Mouse (Mus musculus): ENCODE data around the gene Tnrc18. TPM values are rescaled to one million over a fixed set of nuclear protein-coding genes. Genes with fewer than 3 reads are reported as not detected.

Gene Tnrc18
- polyA plus RNA-seq, 1 experiment from 2014 or later: 9.9 TPM

DNA sequence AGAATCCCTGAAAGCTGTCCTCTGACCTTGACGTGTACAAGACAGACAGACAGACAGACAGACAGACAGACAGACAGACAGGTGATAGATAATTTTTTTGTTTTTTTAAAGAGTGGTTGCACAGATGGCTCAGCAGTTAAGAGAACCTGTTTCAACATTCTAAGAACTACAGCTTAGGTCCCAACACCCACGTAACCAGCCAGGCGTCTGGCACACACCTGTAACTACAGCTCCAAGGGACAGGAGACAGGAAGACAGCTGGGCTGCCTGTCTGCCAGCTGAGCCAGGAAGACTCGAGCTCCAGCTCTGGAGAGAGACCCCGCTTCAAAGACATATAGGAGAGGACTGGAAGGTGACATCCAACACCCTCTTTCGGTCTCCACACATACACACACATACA, 38.6 kb downstream of the Tnrc18 start:
- H3K4me2 ChIP-seq (replicated peaks; ENCODE audit: low read depth): no peak overlapping the region
- peaks cover 5% of the 10 kb centered on the region for H3K4me1 ChIP-seq (replicated peaks; ENCODE audit: control insufficient read depth, insufficient read depth, low read length)
- peaks cover 55% of the 10 kb centered on the region for H3K36me3 ChIP-seq (ENCODE audit: control insufficient read depth, insufficient read depth)
- H3K9me3 ChIP-seq (ENCODE audit: control insufficient read depth): no peaks in the 10 kb centered on the region
- no peak overlapping the region for H3K27ac ChIP-seq (ENCODE audit: low read depth, low read length)
- no peak for TF ChIP-seq CTCF (IDR thresholded peaks at IDR 0.05; ENCODE audit: low read depth)
- H3K27me3 ChIP-seq (replicated peaks; ENCODE audit: control insufficient read depth, insufficient read depth, low read length): no peaks in the 10 kb centered on the region
- no peak for ATAC-seq
- WGBS: 77% methylated on average over 6 of the region's 6 CpGs
- no peak overlapping the region for H3K4me3 ChIP-seq (ENCODE audit: low read depth, low read length)
- H3K9ac ChIP-seq (ENCODE audit: low read depth, low read length): no peak overlapping the region

DNA sequence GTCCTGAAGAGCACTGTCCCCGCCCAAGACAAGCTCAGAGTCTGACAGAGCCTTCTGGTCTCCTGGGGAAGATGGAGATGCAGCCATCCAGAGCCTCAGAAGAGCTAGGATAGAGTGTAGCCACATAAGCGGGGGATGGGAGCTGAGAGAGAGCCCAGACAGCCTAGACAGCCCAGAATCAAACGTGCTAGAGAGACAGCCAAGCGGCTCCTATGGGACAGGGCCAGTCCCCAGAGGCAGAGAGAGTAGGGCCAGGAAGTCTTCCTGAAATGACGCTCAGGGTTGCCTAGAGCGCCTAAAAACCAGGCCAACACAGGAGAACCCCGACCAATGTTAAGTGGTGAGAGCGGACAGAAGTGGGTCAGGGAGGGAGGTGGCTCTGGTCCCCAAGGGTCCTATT, 39.3 kb downstream of the Tnrc18 start:
- Histone ChIP-seq H3K27me3 (replicated peaks; ENCODE audit: control insufficient read depth, insufficient read depth, low read length) (no peaks in the 10 kb centered on the region), H3K4me1 (replicated peaks; ENCODE audit: control insufficient read depth, insufficient read depth, low read length) (peaks cover 4% of the 10 kb centered on the region), H3K4me3 (ENCODE audit: low read depth, low read length) (no peak overlapping the region), H3K36me3 (ENCODE audit: control insufficient read depth, insufficient read depth) (peaks cover 61% of the 10 kb centered on the region), H3K4me2 (replicated peaks; ENCODE audit: low read depth) (no peak overlapping the region), H3K27ac (ENCODE audit: low read depth, low read length) (no peak overlapping the region), H3K9me3 (ENCODE audit: control insufficient read depth) (no peaks in the 10 kb centered on the region), H3K9ac (ENCODE audit: low read depth, low read length) (no peak overlapping the region)
- ATAC-seq: no peak
- 75% methylated on average over 8 of the region's 8 CpGs for WGBS
- TF ChIP-seq CTCF (IDR thresholded peaks at IDR 0.05; ENCODE audit: low read depth): no peak

DNA sequence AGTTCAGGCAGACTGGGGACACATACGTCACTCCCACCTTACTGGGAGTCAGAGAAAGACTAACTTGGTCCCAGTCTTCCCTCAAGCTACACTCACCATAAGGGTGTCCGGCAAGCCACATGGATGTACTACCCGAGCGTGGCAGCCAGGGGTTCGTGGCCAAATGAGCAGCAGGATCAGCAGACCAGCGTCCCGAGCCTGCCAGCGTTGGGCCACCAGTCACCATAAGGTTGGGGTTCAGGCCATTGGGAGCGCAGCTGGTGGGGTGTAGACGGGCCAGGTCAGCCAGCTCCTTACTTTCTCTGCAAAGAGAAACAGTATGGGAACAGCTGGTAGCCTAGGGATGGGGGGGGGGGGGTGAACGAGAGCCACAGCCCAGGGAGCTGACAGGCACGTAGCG, 41.4 kb downstream of the Tnrc18 start:
- no peak overlapping the region for H3K9ac ChIP-seq (ENCODE audit: low read depth, low read length)
- H3K4me2 ChIP-seq (replicated peaks; ENCODE audit: low read depth): no peak overlapping the region
- H3K36me3 ChIP-seq (ENCODE audit: control insufficient read depth, insufficient read depth): peaks cover 74% of the 10 kb centered on the region
- ATAC-seq: no peak
- 0 out of 2 replicates have a peak, but pooled peaks cover 3% of the 10 kb centered on the region for H3K4me1 ChIP-seq (replicated peaks; ENCODE audit: control insufficient read depth, insufficient read depth, low read length)
- no peaks in the 10 kb centered on the region for H3K27me3 ChIP-seq (replicated peaks; ENCODE audit: control insufficient read depth, insufficient read depth, low read length)
- H3K9me3 ChIP-seq (ENCODE audit: control insufficient read depth): no peaks in the 10 kb centered on the region
- H3K27ac ChIP-seq (ENCODE audit: low read depth, low read length): no peak overlapping the region
- no peak overlapping the region for H3K4me3 ChIP-seq (ENCODE audit: low read depth, low read length)
- WGBS: 87% methylated on average over 12 of the region's 13 CpGs
- no peak for TF ChIP-seq CTCF (IDR thresholded peaks at IDR 0.05; ENCODE audit: low read depth)

DNA sequence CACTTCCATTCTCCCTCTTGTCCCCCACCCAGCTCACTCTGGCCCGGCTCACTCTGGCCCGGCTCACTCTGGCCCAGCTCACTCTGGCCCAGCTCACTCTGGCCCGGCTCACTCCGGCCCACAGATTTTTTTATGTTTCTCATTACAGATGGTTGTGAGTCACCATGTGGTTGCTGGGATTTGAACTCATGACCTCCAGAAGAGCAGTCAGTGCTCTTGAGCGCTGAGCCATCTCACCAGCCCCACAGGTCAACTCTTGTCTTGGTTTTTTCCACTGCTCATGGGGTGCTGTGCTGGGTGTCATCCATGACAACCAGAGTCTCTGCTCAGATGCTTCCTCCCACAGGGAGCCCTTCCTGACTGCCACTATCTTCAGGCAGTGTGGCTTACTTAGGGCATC, 42.7 kb downstream of the Tnrc18 start:
- H3K4me2 ChIP-seq (replicated peaks; ENCODE audit: low read depth): no peak overlapping the region
- peaks cover 6% of the 10 kb centered on the region; the same call in 1 of the 2 replicates for H3K4me1 ChIP-seq (replicated peaks; ENCODE audit: control insufficient read depth, insufficient read depth, low read length)
- no peaks in the 10 kb centered on the region for H3K9me3 ChIP-seq (ENCODE audit: control insufficient read depth)
- no peak overlapping the region for H3K27ac ChIP-seq (ENCODE audit: low read depth, low read length)
- no peak for ATAC-seq
- H3K9ac ChIP-seq (ENCODE audit: low read depth, low read length): no peak overlapping the region
- no peak for TF ChIP-seq CTCF (IDR thresholded peaks at IDR 0.05; ENCODE audit: low read depth)
- no peaks in the 10 kb centered on the region for H3K27me3 ChIP-seq (replicated peaks; ENCODE audit: control insufficient read depth, insufficient read depth, low read length)
- H3K4me3 ChIP-seq (ENCODE audit: low read depth, low read length): no peak overlapping the region
- 94% methylated on average over 5 of the region's 5 CpGs for WGBS
- H3K36me3 ChIP-seq (ENCODE audit: control insufficient read depth, insufficient read depth): peaks cover 71% of the 10 kb centered on the region

DNA sequence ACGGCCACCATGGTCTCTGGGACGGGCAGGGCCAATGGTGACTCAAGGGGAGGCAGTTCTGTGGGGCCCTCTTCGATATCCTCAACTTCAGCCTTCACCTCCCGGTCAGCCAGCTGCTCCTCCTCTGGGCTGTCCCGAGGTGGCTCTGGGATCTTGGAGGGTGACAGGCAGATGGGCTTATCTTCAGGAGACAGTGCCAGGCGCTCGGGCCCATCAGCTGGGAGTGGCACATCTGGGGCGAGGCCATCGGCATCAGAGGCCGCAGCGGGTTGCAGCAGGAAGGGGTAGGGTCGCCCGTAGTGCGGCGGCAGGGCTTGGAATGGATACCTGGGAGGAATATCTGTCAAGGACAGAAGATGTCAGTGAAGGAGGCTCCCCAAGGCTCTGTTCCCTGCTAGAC, 45.5 kb downstream of the Tnrc18 start:
- H3K27ac ChIP-seq (ENCODE audit: low read depth, low read length): no peak overlapping the region
- H3K36me3 ChIP-seq (ENCODE audit: control insufficient read depth, insufficient read depth): peaks cover 68% of the 10 kb centered on the region
- H3K9me3 ChIP-seq (ENCODE audit: control insufficient read depth): no peaks in the 10 kb centered on the region
- H3K4me3 ChIP-seq (ENCODE audit: low read depth, low read length): no peak overlapping the region
- H3K4me2 ChIP-seq (replicated peaks; ENCODE audit: low read depth): no peak overlapping the region
- TF ChIP-seq CTCF (IDR thresholded peaks at IDR 0.05; ENCODE audit: low read depth): no peak
- H3K9ac ChIP-seq (ENCODE audit: low read depth, low read length): no peak overlapping the region
- H3K4me1 ChIP-seq (replicated peaks; ENCODE audit: control insufficient read depth, insufficient read depth, low read length): peaks cover 9% of the 10 kb centered on the region; the same call in 1 of the 2 replicates
- 78% methylated on average over 15 of the region's 15 CpGs for WGBS
- ATAC-seq: no peak
- no peaks in the 10 kb centered on the region for H3K27me3 ChIP-seq (replicated peaks; ENCODE audit: control insufficient read depth, insufficient read depth, low read length)

DNA sequence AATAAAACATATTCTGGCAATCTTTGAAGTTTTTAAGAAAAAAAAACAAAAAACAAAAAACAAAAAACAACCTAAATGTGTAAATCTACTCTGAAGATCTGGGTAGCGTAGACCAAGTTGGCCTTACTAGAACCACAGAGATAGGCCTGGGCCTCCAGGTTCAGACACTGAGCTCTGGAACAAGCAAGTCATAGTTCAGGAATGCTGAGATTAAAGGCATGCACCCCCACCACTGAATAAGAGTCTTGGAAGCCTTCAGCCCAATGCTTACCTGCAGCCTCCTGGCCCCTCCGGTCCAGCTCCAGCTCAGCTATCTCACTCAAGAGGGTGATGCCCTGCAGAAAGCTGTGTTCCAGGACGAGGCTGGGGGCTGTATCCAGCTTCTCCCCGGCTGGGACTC, 46.4 kb downstream of the Tnrc18 start:
- Histone ChIP-seq H3K36me3 (ENCODE audit: control insufficient read depth, insufficient read depth) (peaks cover 68% of the 10 kb centered on the region), H3K4me1 (replicated peaks; ENCODE audit: control insufficient read depth, insufficient read depth, low read length) (peaks cover 9% of the 10 kb centered on the region; the same call in 1 of the 2 replicates), H3K4me3 (ENCODE audit: low read depth, low read length) (no peak overlapping the region), H3K27ac (ENCODE audit: low read depth, low read length) (peak overlapping the region; percentile 46; the same call in 1 of the 2 replicates), H3K4me2 (replicated peaks; ENCODE audit: low read depth) (no peak overlapping the region), H3K9ac (ENCODE audit: low read depth, low read length) (no peak overlapping the region), H3K9me3 (ENCODE audit: control insufficient read depth) (no peaks in the 10 kb centered on the region), H3K27me3 (replicated peaks; ENCODE audit: control insufficient read depth, insufficient read depth, low read length) (no peaks in the 10 kb centered on the region)
- 79% methylated on average over 4 of the region's 4 CpGs for WGBS
- TF ChIP-seq CTCF (IDR thresholded peaks at IDR 0.05; ENCODE audit: low read depth): no peak
- no peak for ATAC-seq

DNA sequence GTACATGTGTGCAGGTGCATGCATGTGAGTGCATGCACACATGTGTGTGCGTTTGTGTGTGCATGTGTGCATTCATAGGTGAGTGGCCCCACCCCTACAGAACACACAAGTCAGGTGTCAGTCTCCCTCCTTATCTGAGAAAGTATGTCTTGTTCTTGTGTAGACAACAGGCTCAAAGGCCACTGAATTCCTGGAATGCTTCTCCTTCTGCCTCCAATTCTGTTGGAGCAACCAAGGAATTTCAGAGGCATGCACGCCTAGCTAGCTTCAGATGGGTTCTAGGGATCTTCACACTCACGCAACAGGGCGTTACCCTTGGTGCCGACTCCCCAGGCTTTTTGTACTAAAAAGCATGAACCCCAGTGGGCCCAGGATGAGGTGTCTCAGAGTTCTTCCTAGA, 47.8 kb downstream of the Tnrc18 start:
- Histone ChIP-seq H3K36me3 (ENCODE audit: control insufficient read depth, insufficient read depth) (peaks cover 68% of the 10 kb centered on the region), H3K4me3 (ENCODE audit: low read depth, low read length) (no peak overlapping the region), H3K27me3 (replicated peaks; ENCODE audit: control insufficient read depth, insufficient read depth, low read length) (no peaks in the 10 kb centered on the region), H3K4me1 (replicated peaks; ENCODE audit: control insufficient read depth, insufficient read depth, low read length) (peaks cover 9% of the 10 kb centered on the region; the same call in 1 of the 2 replicates), H3K27ac (ENCODE audit: low read depth, low read length) (peak overlapping the region; percentile 57), H3K9ac (ENCODE audit: low read depth, low read length) (no peak overlapping the region), H3K4me2 (replicated peaks; ENCODE audit: low read depth) (no peak overlapping the region), H3K9me3 (ENCODE audit: control insufficient read depth) (no peaks in the 10 kb centered on the region)
- no peak for TF ChIP-seq CTCF (IDR thresholded peaks at IDR 0.05; ENCODE audit: low read depth)
- peak; percentile 44; the same call in 1 of the 2 replicates for ATAC-seq
- WGBS: 43% methylated on average over 5 of the region's 5 CpGs
